Mouse (Mus musculus): ENCODE measurements around the gene N4bp2. TPM values are rescaled to one million over a fixed set of nuclear protein-coding genes. Genes with fewer than 3 reads are reported as not detected.

Gene N4bp2
- polyA plus RNA-seq, 1 experiment from 2014 or later = 43.4 TPM

GRCm38 (mm10) chr5:65790604-65791225 lies 27.4 kb downstream of the N4bp2 start:
- DNase-seq (ENCODE audit: low spot score) (no peak), ATAC-seq (replicated peaks; ENCODE audit: low FRiP score, low TSS enrichment, low read depth) (no peak)
- 84% methylated on average over 16 of the region's 16 CpGs for whole genome bisulfite sequencing
- Histone ChIP-seq H3K9me3 (ENCODE audit: control insufficient read depth, low read length) (no peaks in the 10 kb centered on the region), H3K27ac (ENCODE audit: low read depth) (no peak overlapping the region), H3K9ac (ENCODE audit: low read length) (no peak overlapping the region), H3K4me3 (ENCODE audit: low read depth, low read length) (no peak overlapping the region), H3K36me3 (ENCODE audit: control insufficient read depth, insufficient read depth, low read length) (peaks cover 49% of the 10 kb centered on the region), H3K4me2 (ENCODE audit: low read length) (no peak overlapping the region), H3K4me1 (replicated peaks; ENCODE audit: control insufficient read depth, insufficient read depth, low read length) (no peaks in the 10 kb centered on the region), H3K27me3 (replicated peaks; ENCODE audit: control insufficient read depth, insufficient read depth, low read length) (no peaks in the 10 kb centered on the region)

GRCm38 (mm10) chr5:65794202-65794601 lies 30.9 kb downstream of the N4bp2 start:
- no peaks in the 10 kb centered on the region for H3K9me3 ChIP-seq (ENCODE audit: control insufficient read depth, low read length)
- H3K4me3 ChIP-seq (ENCODE audit: low read depth, low read length) = no peak overlapping the region
- no peaks in the 10 kb centered on the region for H3K4me1 ChIP-seq (replicated peaks; ENCODE audit: control insufficient read depth, insufficient read depth, low read length)
- 92% methylated on average over 3 of the region's 3 CpGs for WGBS
- no peaks in the 10 kb centered on the region for H3K27me3 ChIP-seq (replicated peaks; ENCODE audit: control insufficient read depth, insufficient read depth, low read length)
- ATAC-seq (replicated peaks; ENCODE audit: low FRiP score, low TSS enrichment, low read depth) (no peak), DNase-seq (ENCODE audit: low spot score) (no peak)
- H3K4me2 ChIP-seq (ENCODE audit: low read length) = no peak overlapping the region
- H3K27ac ChIP-seq (ENCODE audit: low read depth) = no peak overlapping the region
- H3K9ac ChIP-seq (ENCODE audit: low read length) = no peak overlapping the region
- peaks cover 65% of the 10 kb centered on the region for H3K36me3 ChIP-seq (ENCODE audit: control insufficient read depth, insufficient read depth, low read length)

GRCm38 (mm10) chr5:65794702-65795101 lies 31.4 kb downstream of the N4bp2 start:
- ATAC-seq (replicated peaks; ENCODE audit: low FRiP score, low TSS enrichment, low read depth) (no peak), DNase-seq (ENCODE audit: low spot score) (no peak)
- peaks cover 69% of the 10 kb centered on the region for H3K36me3 ChIP-seq (ENCODE audit: control insufficient read depth, insufficient read depth, low read length)
- H3K4me1 ChIP-seq (replicated peaks; ENCODE audit: control insufficient read depth, insufficient read depth, low read length) = no peaks in the 10 kb centered on the region
- H3K27me3 ChIP-seq (replicated peaks; ENCODE audit: control insufficient read depth, insufficient read depth, low read length) = no peaks in the 10 kb centered on the region
- no peak overlapping the region for H3K4me3 ChIP-seq (ENCODE audit: low read depth, low read length)
- WGBS = 72% methylated on average over 3 of the region's 3 CpGs
- H3K9ac ChIP-seq (ENCODE audit: low read length) = no peak overlapping the region
- H3K27ac ChIP-seq (ENCODE audit: low read depth) = no peak overlapping the region
- no peaks in the 10 kb centered on the region for H3K9me3 ChIP-seq (ENCODE audit: control insufficient read depth, low read length)
- no peak overlapping the region for H3K4me2 ChIP-seq (ENCODE audit: low read length)

GRCm38 (mm10) chr5:65795293-65795993 lies 32.1 kb downstream of the N4bp2 start:
- Histone ChIP-seq H3K27me3 (replicated peaks; ENCODE audit: control insufficient read depth, insufficient read depth, low read length) (no peaks in the 10 kb centered on the region), H3K27ac (ENCODE audit: low read depth) (no peak overlapping the region), H3K4me3 (ENCODE audit: low read depth, low read length) (no peak overlapping the region), H3K36me3 (ENCODE audit: control insufficient read depth, insufficient read depth, low read length) (peaks cover 68% of the 10 kb centered on the region), H3K4me1 (replicated peaks; ENCODE audit: control insufficient read depth, insufficient read depth, low read length) (no peaks in the 10 kb centered on the region), H3K9me3 (ENCODE audit: control insufficient read depth, low read length) (no peaks in the 10 kb centered on the region), H3K4me2 (ENCODE audit: low read length) (no peak overlapping the region), H3K9ac (ENCODE audit: low read length) (no peak overlapping the region)
- WGBS = 93% methylated on average over 9 of the region's 9 CpGs
- DNase-seq (ENCODE audit: low spot score) (no peak), ATAC-seq (replicated peaks; ENCODE audit: low FRiP score, low TSS enrichment, low read depth) (no peak)

DNA sequence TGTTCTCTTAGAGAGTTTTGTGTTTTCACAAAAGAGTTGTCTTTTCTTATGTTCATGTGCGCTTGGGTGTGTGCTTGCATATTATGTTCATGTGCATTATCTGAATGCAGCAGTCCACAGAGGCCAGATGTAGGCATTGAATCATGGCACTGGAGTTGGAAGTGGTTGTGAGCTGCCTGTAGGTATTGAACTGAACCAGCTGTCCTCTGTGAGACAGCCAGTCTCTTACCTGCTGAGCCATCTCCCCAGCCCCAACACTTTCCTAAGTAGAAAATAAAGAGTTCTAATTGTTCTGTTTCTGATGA lies 32.6 kb downstream of the N4bp2 start:
- no peak overlapping the region for H3K4me3 ChIP-seq (ENCODE audit: low read depth, low read length)
- H3K4me1 ChIP-seq (replicated peaks; ENCODE audit: control insufficient read depth, insufficient read depth, low read length) = no peaks in the 10 kb centered on the region
- WGBS = 97% methylated on average over 1 of the region's 1 CpGs
- ATAC-seq (replicated peaks; ENCODE audit: low FRiP score, low TSS enrichment, low read depth) (no peak), DNase-seq (ENCODE audit: low spot score) (no peak)
- no peaks in the 10 kb centered on the region for H3K9me3 ChIP-seq (ENCODE audit: control insufficient read depth, low read length)
- no peak overlapping the region for H3K4me2 ChIP-seq (ENCODE audit: low read length)
- no peak overlapping the region for H3K9ac ChIP-seq (ENCODE audit: low read length)
- peaks cover 64% of the 10 kb centered on the region for H3K36me3 ChIP-seq (ENCODE audit: control insufficient read depth, insufficient read depth, low read length)
- no peak overlapping the region for H3K27ac ChIP-seq (ENCODE audit: low read depth)
- no peaks in the 10 kb centered on the region for H3K27me3 ChIP-seq (replicated peaks; ENCODE audit: control insufficient read depth, insufficient read depth, low read length)

- 72% methylated on average over 5 of the region's 5 CpGs for WGBS
- Histone ChIP-seq H3K36me3 (ENCODE audit: control insufficient read depth, insufficient read depth, low read length) (peaks cover 74% of the 10 kb centered on the region), H3K27ac (ENCODE audit: low read depth) (no peak overlapping the region), H3K27me3 (replicated peaks; ENCODE audit: control insufficient read depth, insufficient read depth, low read length) (no peaks in the 10 kb centered on the region), H3K4me2 (ENCODE audit: low read length) (no peak overlapping the region), H3K9ac (ENCODE audit: low read length) (no peak overlapping the region), H3K9me3 (ENCODE audit: control insufficient read depth, low read length) (no peaks in the 10 kb centered on the region), H3K4me1 (replicated peaks; ENCODE audit: control insufficient read depth, insufficient read depth, low read length) (0 out of 2 replicates have a peak, but pooled peaks cover 3% of the 10 kb centered on the region), H3K4me3 (ENCODE audit: low read depth, low read length) (no peak overlapping the region)
- ATAC-seq (replicated peaks; ENCODE audit: low FRiP score, low TSS enrichment, low read depth) (no peak), DNase-seq (ENCODE audit: low spot score) (no peak)
These were observed 60.3 kb downstream of the N4bp2 start for GRCm38 (mm10) chr5:65823601-65824133.

GRCm38 (mm10) chr5:65826476-65826875 lies 63.2 kb downstream of the N4bp2 start:
- ATAC-seq (replicated peaks; ENCODE audit: low FRiP score, low TSS enrichment, low read depth) = no peak
- WGBS = 96% methylated on average over 4 of the region's 4 CpGs
- H3K4me2 ChIP-seq (ENCODE audit: low read length) = no peak overlapping the region
- H3K4me3 ChIP-seq (ENCODE audit: low read depth, low read length) = no peak overlapping the region
- H3K9ac ChIP-seq (ENCODE audit: low read length) = no peak overlapping the region
- H3K9me3 ChIP-seq (ENCODE audit: control insufficient read depth, low read length) = no peaks in the 10 kb centered on the region
- no peak for DNase-seq (ENCODE audit: low spot score)
- no peak overlapping the region for H3K27ac ChIP-seq (ENCODE audit: low read depth)
- H3K4me1 ChIP-seq (replicated peaks; ENCODE audit: control insufficient read depth, insufficient read depth, low read length) = 0 out of 2 replicates have a peak, but pooled peaks cover 3% of the 10 kb centered on the region
- H3K36me3 ChIP-seq (ENCODE audit: control insufficient read depth, insufficient read depth, low read length) = peaks cover 53% of the 10 kb centered on the region
- no peaks in the 10 kb centered on the region for H3K27me3 ChIP-seq (replicated peaks; ENCODE audit: control insufficient read depth, insufficient read depth, low read length)

DNA sequence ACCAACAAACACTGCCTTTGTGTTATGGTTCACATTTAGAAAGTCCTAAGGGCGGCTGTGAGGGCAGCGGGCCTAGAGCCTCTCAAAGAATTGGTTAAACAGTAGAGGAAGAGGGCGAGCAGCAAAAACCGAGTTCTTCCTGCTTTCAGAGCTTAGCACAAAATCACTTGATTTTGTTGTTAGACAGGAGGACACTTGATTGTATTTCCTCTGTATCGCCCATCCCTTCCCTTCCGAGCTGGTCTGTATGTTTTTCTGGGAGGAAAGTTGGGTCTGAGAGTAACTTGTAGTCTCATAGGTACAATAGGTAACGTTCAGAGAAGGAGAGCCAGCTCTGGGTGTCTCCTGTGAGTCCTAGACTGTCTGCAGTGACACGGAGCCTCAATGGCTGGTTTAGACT lies 63.8 kb downstream of the N4bp2 start:
- 90% methylated on average over 8 of the region's 8 CpGs for WGBS
- Histone ChIP-seq H3K27me3 (replicated peaks; ENCODE audit: control insufficient read depth, insufficient read depth, low read length) (no peaks in the 10 kb centered on the region), H3K4me2 (ENCODE audit: low read length) (no peak overlapping the region), H3K36me3 (ENCODE audit: control insufficient read depth, insufficient read depth, low read length) (peaks cover 47% of the 10 kb centered on the region), H3K27ac (ENCODE audit: low read depth) (no peak overlapping the region), H3K9ac (ENCODE audit: low read length) (no peak overlapping the region), H3K4me1 (replicated peaks; ENCODE audit: control insufficient read depth, insufficient read depth, low read length) (0 out of 2 replicates have a peak, but pooled peaks cover 3% of the 10 kb centered on the region), H3K4me3 (ENCODE audit: low read depth, low read length) (no peak overlapping the region), H3K9me3 (ENCODE audit: control insufficient read depth, low read length) (no peaks in the 10 kb centered on the region)
- DNase-seq (ENCODE audit: low spot score) = no peak
- no peak for ATAC-seq (replicated peaks; ENCODE audit: low FRiP score, low TSS enrichment, low read depth)

DNA sequence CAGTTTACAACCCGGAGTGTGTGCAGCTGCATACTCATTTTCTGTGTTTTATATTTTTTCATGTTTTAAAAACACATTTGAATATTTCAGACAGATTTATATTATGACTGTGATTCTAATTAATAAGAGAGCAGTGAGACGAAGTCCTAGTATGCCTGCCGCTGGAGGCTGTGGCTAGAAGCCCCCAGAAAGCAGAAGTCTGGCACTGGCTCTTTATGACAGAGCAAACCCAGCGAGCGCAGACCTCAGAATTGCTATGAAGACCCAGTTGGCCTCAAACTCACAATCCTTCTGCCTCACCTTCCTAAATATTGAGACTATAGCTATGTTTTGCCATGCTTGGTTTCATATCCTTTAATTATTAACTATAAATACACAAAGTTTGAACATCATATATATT lies 64.9 kb downstream of the N4bp2 start:
- peaks cover 39% of the 10 kb centered on the region for H3K36me3 ChIP-seq (ENCODE audit: control insufficient read depth, insufficient read depth, low read length)

More for the DNA sequence above, 64.9 kb downstream of the N4bp2 start:
- DNase-seq (ENCODE audit: low spot score) (no peak), ATAC-seq (replicated peaks; ENCODE audit: low FRiP score, low TSS enrichment, low read depth) (no peak)
- Histone ChIP-seq H3K4me1 (replicated peaks; ENCODE audit: control insufficient read depth, insufficient read depth, low read length) (0 out of 2 replicates have a peak, but pooled peaks cover 3% of the 10 kb centered on the region), H3K9ac (ENCODE audit: low read length) (no peak overlapping the region), H3K9me3 (ENCODE audit: control insufficient read depth, low read length) (no peaks in the 10 kb centered on the region), H3K27ac (ENCODE audit: low read depth) (no peak overlapping the region), H3K4me3 (ENCODE audit: low read depth, low read length) (no peak overlapping the region), H3K4me2 (ENCODE audit: low read length) (no peak overlapping the region), H3K27me3 (replicated peaks; ENCODE audit: control insufficient read depth, insufficient read depth, low read length) (no peaks in the 10 kb centered on the region)
- 86% methylated on average over 5 of the region's 5 CpGs for WGBS

All from intestine, embryonic 14.5 days (tissue).